Mouse (Mus musculus) layer of hippocampus, adult 8-10 months (tissue): Measurements from ENCODE around the gene Cdca4. TPM values are rescaled to one million over a fixed set of nuclear protein-coding genes. Genes with fewer than 3 reads are reported as not detected.
A peak's percentile ranks its signal among the peaks of the same experiment; 100 is the strongest.

Experiments
- DNase-seq, 2 experiments: peaks; one replicate each; pipeline ENCODE4 v3.0.0; 2022; ENCODE audit warnings: low spot score in 2 of 2
- total RNA-seq, 4 experiments: library from RNA; stranded (reverse); gene quantifications; 2 replicates each; pipeline ENCODE4 v1.2.4; 2022

Cdca4 gene
- total RNA-seq = 10 to 100 TPM; 10.1 to 12.0 (median 11.1) TPM

DNA sequence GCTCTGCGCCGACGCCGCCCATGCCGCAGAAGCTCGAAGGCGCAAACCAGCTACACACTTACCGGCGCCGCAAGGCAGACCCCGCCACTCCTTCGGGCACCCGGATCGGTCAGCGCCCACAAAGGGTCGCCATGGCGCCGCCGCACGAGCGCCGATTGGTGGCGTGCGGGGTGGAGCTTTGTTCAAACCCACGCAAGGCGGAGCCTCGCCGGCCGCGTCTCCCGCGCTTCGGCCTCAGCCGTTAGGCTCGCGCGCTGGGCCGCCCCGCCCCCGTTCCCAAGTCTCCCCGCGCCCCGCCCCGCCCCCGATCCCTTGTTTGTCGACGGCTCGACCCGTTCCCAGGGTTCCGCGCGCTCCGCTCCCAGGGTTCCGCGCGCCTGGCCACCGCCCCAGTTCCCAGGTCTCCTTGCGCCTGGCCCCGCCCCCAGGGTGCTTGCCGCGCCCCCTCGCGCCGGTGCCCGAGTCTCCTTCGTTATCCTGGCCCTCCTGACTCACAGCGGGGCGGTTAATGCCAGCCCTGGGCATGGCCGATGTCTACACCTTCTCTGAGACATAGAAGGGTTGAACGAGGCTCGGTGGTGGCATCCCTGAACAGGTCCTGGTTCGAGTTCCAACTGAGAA is at the start of gene Cdca4:
Gene Cdca4 (minus strand): TSS at position 180 of the 621 bp plus-strand sequence.
- peak; percentile 93 to 96 for DNase-seq

DNA sequence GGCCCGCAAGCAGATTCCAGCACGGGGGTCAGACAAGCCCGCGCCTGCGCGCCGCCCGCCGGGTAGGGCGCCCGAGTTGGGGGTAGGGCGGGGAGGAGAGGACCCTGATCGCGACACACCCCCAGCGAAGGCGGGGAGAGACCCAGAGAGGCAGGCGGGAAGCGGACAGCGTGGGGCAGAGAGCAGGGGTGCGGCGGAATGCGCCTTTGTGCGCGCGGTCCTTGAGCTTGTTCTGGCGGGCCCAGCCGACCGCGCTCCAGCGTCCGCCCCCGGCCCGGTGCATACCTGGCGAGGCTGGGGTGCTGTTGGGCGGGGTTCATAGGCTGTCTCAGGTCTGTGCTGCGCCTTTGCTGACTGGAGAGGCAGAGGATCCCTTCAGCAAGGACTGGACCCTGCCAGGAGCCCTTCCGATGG is 48.4 kb upstream of the Cdca4 start:
- no peak for DNase-seq

DNA sequence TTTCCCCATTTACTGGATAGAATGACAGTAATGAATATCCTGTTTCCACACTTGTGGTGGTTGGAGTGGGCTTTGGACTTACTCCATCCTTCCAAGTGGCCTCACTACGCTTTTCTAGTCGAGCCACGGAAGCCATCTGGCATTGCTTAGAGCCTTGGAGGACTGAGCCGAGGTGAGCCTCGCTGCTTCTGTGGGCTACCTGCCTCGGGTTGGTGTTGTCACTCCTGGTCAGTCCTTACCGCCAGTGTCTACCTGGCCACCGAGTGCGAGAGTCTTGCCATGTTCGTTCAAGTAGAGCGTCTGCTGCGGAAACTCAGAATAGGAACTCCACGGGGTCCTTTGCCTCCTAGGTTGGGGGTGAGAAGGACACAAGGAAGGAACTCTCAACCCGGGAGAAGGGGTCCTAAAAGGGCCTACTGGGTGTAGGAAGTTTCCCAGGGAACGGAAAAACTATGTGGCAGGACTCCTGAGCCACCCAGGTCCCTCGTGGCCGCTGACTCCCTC is 47.9 kb upstream of the Cdca4 start:
- no peak for DNase-seq

- no peak for DNase-seq
Measured at GRCm38 (mm10) chr12:112876332-112877072, 47.3 kb upstream of the Cdca4 start.

DNA sequence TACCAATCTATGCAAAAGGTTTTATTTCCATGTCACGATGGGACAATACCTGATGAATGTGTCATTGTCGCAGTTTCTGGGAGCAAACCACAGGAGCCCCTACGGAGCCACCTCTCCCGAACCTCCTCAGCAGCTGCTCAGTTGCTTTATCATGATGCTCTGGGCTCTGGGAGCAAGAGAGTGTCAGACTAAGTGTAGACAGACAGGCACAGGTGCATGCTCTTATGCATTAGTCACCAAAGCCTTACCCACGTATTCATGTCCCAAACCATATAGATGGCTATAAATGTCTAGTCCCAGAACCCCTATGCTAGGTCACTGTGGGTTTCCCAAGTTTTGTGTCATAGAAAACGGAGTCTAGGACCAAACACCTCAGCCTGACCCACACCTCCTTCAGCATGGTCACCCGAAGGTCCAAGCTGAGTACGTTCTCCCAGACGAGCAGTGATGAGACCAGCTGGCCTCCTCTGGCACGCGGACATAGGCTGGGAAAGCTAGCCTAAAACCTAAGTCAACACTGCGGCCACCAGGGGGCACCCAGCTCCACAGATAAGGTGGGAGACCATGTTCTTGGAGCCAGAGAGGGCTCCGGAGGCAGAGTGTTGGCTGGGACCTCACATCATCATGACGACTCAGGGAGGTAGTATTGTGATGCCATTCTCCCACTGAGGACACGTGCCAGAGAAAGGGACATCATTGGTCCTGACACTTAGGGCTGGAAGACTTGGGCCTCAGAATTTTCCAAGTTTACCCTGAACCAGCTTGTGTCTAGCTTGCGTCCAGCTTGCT is 46.2 kb upstream of the Cdca4 start:
- peak; percentile 79 to 86 for DNase-seq

DNA sequence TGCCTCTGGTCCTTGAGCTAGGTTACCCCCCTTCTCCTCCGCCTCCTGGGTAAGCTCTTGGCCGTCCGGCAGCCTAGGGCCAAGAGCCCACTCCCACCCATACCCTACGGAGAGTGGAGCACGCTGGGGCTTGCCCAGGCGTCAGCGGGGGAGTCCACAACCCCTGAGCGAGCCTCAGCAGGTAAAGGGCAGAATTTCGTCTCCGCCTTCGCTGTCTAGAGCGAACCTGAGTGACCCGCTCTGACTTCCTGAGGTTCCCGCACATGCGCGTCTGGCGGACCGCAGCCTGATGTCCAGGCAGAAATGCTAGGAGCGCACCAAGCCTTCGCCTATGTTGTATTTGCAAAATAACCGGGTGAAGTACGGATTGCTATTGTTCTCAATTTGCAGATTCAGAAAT is 45.0 kb upstream of the Cdca4 start:
- DNase-seq = no peak

GRCm38 (mm10) chr12:112873452-112874190 is 44.4 kb upstream of the Cdca4 start:
- peak; percentile 38 to 50 for DNase-seq

- DNase-seq = no peak
Measured at GRCm38 (mm10) chr12:112872991-112873390, 43.8 kb upstream of the Cdca4 start.

GRCm38 (mm10) chr12:112871272-112871671 is 42.0 kb upstream of the Cdca4 start:
- no peak for DNase-seq

DNA sequence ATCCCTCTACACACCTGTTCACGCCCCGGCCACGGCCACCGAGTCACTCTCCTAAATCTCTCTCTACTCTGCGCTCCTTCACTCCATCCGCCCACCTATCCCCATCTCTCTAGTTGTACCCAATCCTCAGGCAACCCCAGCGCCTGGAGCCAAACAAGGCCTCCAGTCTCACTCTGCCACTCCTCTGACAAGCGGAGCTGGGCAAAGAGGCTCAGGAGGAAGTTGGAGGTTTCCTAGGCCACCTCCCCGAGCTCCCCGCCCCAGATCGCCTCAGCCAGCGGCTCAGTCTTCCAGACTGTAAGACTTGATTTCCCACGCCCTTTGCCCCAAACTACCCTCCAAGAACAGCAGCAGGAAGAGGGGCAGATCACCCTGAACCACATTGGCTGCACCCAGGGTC is 41.6 kb upstream of the Cdca4 start:
- DNase-seq = no peak

- no peak for DNase-seq
Measured at GRCm38 (mm10) chr12:112869783-112870204, 40.6 kb upstream of the Cdca4 start.

DNA sequence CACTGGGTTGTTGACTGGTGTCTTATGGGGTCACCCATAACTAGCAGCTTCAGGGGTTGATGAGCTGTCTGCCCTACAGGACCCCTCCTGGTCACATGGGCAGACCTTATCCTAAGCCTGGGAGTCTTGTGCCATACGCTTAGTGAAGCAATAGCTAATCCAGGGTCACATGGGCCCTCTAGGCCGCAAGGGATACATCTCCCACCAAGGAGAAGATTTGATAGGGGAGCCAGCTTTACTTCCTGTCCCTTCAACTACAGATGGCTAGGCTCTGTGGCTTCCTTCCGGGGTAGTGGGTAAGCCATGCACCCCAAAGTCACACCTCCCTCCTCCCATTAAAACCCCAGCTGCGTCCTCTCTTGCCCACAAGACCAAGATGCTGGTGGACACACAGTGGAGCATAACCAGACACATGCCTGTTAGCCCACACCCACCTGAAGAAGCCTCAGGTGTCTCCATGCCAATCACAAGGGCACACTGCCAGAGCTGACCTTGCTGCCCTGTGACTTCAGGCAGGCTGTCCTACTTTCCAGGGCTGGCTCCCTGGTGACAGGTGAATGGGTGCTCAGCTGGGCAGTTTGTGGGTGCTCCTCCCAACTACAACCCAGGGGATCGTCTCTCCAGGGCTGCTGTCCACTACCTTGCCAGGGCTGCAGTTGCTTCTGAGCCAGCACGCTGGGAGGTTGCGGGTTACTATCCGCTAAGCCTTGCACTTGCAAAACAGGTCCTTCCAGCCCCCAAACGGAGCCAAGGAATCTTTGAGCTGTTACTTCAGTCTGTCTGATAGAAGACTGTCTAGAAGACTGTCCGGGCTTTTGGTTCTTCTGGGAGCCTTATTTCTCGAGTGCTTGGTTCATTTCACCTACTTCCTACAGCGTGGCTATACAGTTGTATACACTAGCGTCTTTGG is 39.2 kb upstream of the Cdca4 start, which contains the start of gene Gpr132:
Gene Gpr132 (minus strand): TSS at position 51 of the 910 bp plus-strand sequence.
- no peak for DNase-seq

- no peak for DNase-seq
Measured at GRCm38 (mm10) chr12:112867106-112867674, 38.0 kb upstream of the Cdca4 start.

DNA sequence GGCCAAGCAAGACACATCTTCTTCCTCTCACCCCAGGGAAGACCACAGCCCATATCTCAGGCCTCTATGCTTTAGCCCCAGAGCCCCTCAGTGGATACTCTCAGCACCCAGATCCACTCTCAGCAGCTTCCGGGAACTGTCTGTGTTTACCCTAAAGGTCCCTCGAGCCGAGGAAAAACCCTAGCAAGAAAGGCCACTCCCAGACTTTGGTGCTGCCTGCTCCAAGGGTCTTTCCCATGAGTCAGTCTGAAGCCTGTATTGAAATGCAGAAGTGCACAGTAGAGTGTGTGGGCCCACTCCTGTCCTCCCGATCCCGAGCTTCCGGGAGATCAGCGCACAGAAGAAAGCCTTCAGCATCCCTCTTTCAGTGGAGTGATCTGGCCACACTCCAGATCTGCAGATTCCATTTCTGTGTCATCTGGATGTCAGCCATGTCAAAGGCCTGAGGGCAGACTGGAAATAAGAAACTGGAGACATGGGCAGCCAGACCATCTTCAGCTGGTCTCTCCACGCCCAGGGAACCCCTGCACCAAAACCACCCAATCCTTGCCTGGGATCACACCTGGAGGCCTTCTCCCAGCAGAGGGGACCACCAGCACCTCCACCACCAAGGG is 37.4 kb upstream of the Cdca4 start:
- DNase-seq = no peak

DNA sequence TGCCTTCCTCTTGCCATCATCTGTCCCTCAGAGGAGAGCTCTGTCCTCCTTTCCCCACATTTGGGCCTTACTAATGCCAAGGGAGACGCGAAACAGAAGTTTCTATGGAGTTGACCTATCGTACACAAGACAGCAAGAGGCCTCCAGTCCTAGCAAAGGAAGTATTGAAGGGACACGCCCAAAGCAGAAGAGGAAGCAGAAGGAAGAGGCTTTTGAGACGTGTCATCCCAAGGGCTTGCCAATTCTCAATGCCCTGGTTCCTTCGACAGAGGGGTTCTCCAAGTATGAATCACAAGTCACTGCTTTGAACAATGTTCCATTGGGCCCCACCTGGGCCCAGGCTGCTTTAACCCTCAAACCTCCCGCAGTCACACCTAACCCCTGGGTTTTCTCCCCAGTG is 35.6 kb upstream of the Cdca4 start:
- no peak for DNase-seq

DNA sequence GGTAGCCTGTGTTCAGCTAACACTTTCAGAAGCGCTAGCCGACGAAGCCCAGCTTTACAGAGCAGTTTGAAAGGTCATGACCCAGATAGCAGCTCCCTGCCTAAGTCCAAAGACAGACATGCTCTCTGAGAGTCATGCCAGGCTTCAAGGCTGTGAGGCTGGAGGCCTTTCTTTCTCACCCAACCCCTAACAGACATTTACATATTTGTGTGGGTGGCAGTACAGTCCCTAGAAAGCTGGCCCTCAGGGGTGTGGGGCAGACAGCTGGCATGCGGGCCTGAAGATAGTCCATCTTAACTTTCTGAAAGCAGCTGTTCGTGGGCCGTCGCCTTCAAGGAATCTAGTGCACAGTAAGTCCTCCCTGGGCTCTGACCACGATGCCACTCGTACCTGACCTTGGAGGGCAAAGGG is 32.7 kb upstream of the Cdca4 start:
- no peak for DNase-seq

- DNase-seq = no peak
Measured at GRCm38 (mm10) chr12:112860765-112861164, 31.5 kb upstream of the Cdca4 start.

DNA sequence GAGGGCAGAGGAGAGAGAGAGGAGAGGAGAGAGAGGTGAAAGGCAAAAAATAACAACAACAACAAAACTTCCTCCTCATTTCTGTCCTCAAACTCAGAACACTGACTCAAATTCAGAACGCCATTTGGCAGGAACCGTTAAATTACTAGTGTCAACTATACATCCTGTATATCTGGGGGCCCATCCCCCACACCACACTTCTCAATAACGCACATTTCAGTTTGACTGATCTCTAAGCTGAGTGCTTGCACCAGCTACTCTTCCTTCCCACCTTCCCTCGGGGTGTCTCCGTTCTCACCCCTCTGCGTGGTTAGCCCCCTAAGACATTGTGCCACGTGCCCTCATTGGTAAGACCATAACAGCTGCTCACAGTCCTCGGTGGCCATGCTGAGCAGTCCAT is 30.7 kb upstream of the Cdca4 start:
- DNase-seq = no peak

GRCm38 (mm10) chr12:112858581-112859336 is 29.5 kb upstream of the Cdca4 start:
- no peak for DNase-seq
